22 mouse cellular contexts compared by ENCODE assay signal in genomic region chr9:26481890-26482289, GRCm38 (mm10).
DNase-seq lines count a peak whose midpoint lies in the region; ATAC-seq and TF ChIP-seq lines count a peak whose summit lies in the region.
"Had no signal": no experiment of that assay in that cellular context is flagged by ENCODE, and none has a peak within 500 bp of the region (broad histone marks: within the 10 kb centered on the region; RNA-seq: fewer than 3 reads in every experiment).

No protein-coding gene starts in this region.

- H3K4me1 ChIP-seq in embryonic facial prominence, embryonic 10.5 days = no peaks in the 10 kb centered on the region
- H3K4me1 ChIP-seq: embryonic facial prominence, embryonic 12.5 days; forebrain, embryonic 13.5 days; forebrain, embryonic 15.5 days had no signal

- no peak overlapping the region for H3K4me2 ChIP-seq in myocyte (ENCODE audit: low read depth)
- H3K4me2 ChIP-seq: embryonic facial prominence, embryonic 12.5 days; forebrain, embryonic 13.5 days; forebrain, embryonic 15.5 days had no signal

- DNase-seq in right cerebral cortex, postnatal 10 days (ENCODE audit: low spot score in 2 of 2) = no peak
- no peak for DNase-seq in embryonic facial prominence, embryonic 10.5 days (ENCODE audit: low spot score)
- DNase-seq: adrenal gland, adult 8-10 months; adrenal gland, postnatal 14 days; adrenal gland, postnatal 36 days; B cell, adult 2 months; cerebellum, adult 18-20 months; cerebellum, adult 8-10 months; cerebellum, adult 9-11 months; cerebellum, postnatal 14 days; cerebellum, postnatal 36 days; embryo, embryonic 11 days; forebrain, postnatal 0 days had no signal

- no peaks in the 10 kb centered on the region for H3K79me3 ChIP-seq in C2C12 (ENCODE audit: low read depth)

- no peaks in the 10 kb centered on the region for H3K79me2 ChIP-seq in C2C12 (ENCODE audit: control insufficient read depth, insufficient read depth)
- H3K79me2 ChIP-seq in myocyte (ENCODE audit: control insufficient read depth, insufficient read depth) = no peaks in the 10 kb centered on the region

- H3K9me3 ChIP-seq in embryonic facial prominence, embryonic 10.5 days = no peaks in the 10 kb centered on the region
- H3K9me3 ChIP-seq: embryonic facial prominence, embryonic 12.5 days; forebrain, embryonic 13.5 days; forebrain, embryonic 15.5 days; G1E had no signal

- H3K4me3 ChIP-seq in C2C12 (ENCODE audit: insufficient read depth, poor library complexity, severe bottlenecking) (no peak overlapping the region), myocyte (no peak overlapping the region)
- no peak overlapping the region for H3K4me3 ChIP-seq in embryonic facial prominence, embryonic 10.5 days
- H3K4me3 ChIP-seq: embryonic facial prominence, embryonic 12.5 days; forebrain, embryonic 13.5 days; forebrain, embryonic 15.5 days had no signal

- H3K27ac ChIP-seq in embryonic facial prominence, embryonic 10.5 days (replicated peaks) = no peak overlapping the region
- H3K27ac ChIP-seq: embryonic facial prominence, embryonic 12.5 days; forebrain, embryonic 13.5 days; forebrain, embryonic 15.5 days had no signal

- H3K36me3 ChIP-seq in C2C12 (ENCODE audit: control insufficient read depth, insufficient read depth) = no peaks in the 10 kb centered on the region
- H3K36me3 ChIP-seq in myocyte (ENCODE audit: control insufficient read depth, insufficient read depth) = no peaks in the 10 kb centered on the region
- H3K36me3 ChIP-seq in embryonic facial prominence, embryonic 10.5 days (replicated peaks) = no peaks in the 10 kb centered on the region
- H3K36me3 ChIP-seq: embryonic facial prominence, embryonic 12.5 days; forebrain, embryonic 15.5 days; G1E had no signal

- no peak for ATAC-seq in monocyte, adult 5-6 weeks (replicated peaks; ENCODE audit: insufficient number of reproducible peaks, low FRiP score, low TSS enrichment, poor library complexity, severe bottlenecking)
- ATAC-seq: activated CD4-positive, CD25-positive, alpha-beta regulatory T cell, adult 4 months; forebrain, embryonic 13.5 days; forebrain, embryonic 15.5 days; forebrain, postnatal 0 days; Patski had no signal

- no peaks in the 10 kb centered on the region for H3K27me3 ChIP-seq in C2C12 (ENCODE audit: control insufficient read depth, insufficient read depth, insufficient read length)
- no peaks in the 10 kb centered on the region for H3K27me3 ChIP-seq in myocyte (ENCODE audit: control insufficient read depth, insufficient read depth, insufficient read length)
- no peaks in the 10 kb centered on the region for H3K27me3 ChIP-seq in embryonic facial prominence, embryonic 10.5 days (replicated peaks; ENCODE audit: low read depth, poor library complexity, severe bottlenecking)
- H3K27me3 ChIP-seq: embryonic facial prominence, embryonic 12.5 days; forebrain, embryonic 13.5 days; forebrain, embryonic 15.5 days; Patski had no signal

- TF ChIP-seq CTCF in C2C12 (IDR thresholded peaks at IDR 0.05; ENCODE audit: control insufficient read depth, insufficient read depth, insufficient read length) = no peak

- H3ac ChIP-seq in C2C12 (ENCODE audit: control insufficient read depth, insufficient read length, low read depth) (no peak overlapping the region), myocyte (ENCODE audit: control insufficient read depth, insufficient read length) (no peak overlapping the region)

- TF ChIP-seq POLR2A in myocyte (IDR thresholded peaks at IDR 0.05; ENCODE audit: insufficient read length, low read depth) = no peak

TF ChIP-seq in C2C12, 6 proteins besides CTCF, POLR2A, EP300 and RAD21:
- TF ChIP-seq CEBPB (IDR thresholded peaks at IDR 0.05; ENCODE audit: low read depth) (peak; percentile 65), MAX (IDR thresholded peaks at IDR 0.05) (no peak), FOSL1 (IDR thresholded peaks at IDR 0.05; ENCODE audit: insufficient read depth, low read length, poor library complexity, severe bottlenecking) (no peak), USF1 (IDR thresholded peaks at IDR 0.05; ENCODE audit: low read depth) (no peak), MYOD1 (IDR thresholded peaks at IDR 0.05; ENCODE audit: control insufficient read depth, insufficient read length, low read depth) (no peak)

TF ChIP-seq in myocyte, 11 proteins besides CTCF, POLR2A, EP300 and RAD21:
- TF ChIP-seq TCF12 (IDR thresholded peaks at IDR 0.05; ENCODE audit: insufficient read depth, poor library complexity, severe bottlenecking) = no peak
- no peak for TF ChIP-seq SRF (IDR thresholded peaks at IDR 0.05; ENCODE audit: control insufficient read depth, insufficient read length, low read depth)
- TF ChIP-seq CEBPB (IDR thresholded peaks at IDR 0.05; ENCODE audit: insufficient read depth, poor library complexity, severe bottlenecking) = peak; percentile 34; the same call in 1 of the 2 replicates
- TF ChIP-seq MYOD1 (IDR thresholded peaks at IDR 0.05; ENCODE audit: control insufficient read depth in 1 of 3, insufficient read length in 2 of 3, low read depth in 2 of 3) = no peak
- TF ChIP-seq MAX (IDR thresholded peaks at IDR 0.05; ENCODE audit: low read depth) = no peak
- TF ChIP-seq USF1 (IDR thresholded peaks at IDR 0.05; ENCODE audit: low read depth) = no peak
- TF ChIP-seq REST (IDR thresholded peaks at IDR 0.05; ENCODE audit: insufficient read depth, insufficient read length) = no peak
